Mouse (Mus musculus): ENCODE data around the gene Mark2.

Mark2 gene

GRCm38 (mm10) chr19:7321391-7321790 lies 20.3 kb downstream of the Mark2 start:
- DNase-seq (ENCODE audit: low spot score): no peak

GRCm38 (mm10) chr19:7320181-7320580 lies 21.5 kb downstream of the Mark2 start:
- no peak for DNase-seq (ENCODE audit: low spot score)

- DNase-seq (ENCODE audit: low spot score): no peak
Observed at GRCm38 (mm10) chr19:7317716-7318115, 23.9 kb downstream of the Mark2 start.

DNA sequence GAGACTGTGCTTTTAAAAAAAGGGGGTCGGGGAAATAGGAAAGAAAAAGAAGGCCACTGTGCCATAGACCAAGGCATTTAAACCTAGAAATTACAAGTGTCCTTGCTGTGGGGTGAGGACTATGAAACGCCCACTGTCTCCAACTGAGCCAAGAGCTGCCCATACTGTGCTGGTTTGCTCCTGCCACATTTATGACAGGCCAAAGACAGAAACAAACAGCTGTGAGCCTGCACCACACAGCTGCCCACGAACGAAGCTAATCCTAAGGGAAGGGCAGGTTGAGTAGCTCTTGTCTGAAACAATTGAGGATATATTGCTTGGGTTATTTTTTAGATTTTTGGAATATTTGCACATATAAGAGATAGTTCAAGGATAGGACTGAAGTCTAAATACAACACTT lies 24.8 kb downstream of the Mark2 start:
- DNase-seq (ENCODE audit: low spot score): no peak

DNA sequence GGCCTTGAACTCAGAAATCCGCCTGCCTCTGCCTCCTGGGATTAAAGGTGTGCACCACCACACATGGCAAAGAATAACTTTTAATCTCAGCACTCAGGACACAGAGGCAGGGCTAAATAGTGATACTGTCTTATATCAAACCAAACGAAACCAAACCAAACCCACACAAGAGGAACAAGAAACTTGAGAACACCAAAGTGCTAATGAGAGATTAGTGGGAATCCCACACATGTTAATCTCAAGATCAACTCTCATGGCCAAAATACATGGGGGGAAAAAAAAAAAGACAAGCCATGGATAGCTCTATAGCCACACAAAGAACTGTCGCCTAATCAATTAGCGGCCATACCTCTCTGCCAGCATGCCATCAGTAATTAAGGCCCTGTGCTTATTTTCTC lies 26.1 kb downstream of the Mark2 start:
- no peak for DNase-seq (ENCODE audit: low spot score)

GRCm38 (mm10) chr19:7314976-7315586 lies 26.6 kb downstream of the Mark2 start:
- no peak for DNase-seq (ENCODE audit: low spot score)

GRCm38 (mm10) chr19:7313660-7314059 lies 28.0 kb downstream of the Mark2 start:
- DNase-seq (ENCODE audit: low spot score): no peak

DNA sequence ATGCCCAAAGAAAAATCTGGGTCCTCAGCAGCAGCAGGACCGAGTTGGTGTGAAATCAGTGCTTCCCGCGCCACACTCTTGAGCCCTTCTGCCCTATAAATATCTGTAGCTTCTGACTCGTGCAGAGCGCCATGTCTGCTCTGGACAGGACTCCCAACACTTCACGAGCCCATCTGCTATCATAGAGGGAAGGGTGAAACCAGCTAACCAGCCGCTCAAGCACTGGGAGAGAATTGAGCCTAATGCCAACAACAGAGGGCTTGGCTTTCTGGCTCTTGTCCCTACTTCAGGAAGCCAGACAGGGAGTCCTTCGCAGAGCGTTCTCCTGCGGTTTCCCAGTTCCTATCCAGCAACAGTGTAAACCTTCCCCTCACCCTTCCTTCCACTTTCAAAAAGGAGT lies 30.4 kb downstream of the Mark2 start:
- no peak for DNase-seq (ENCODE audit: low spot score)

DNA sequence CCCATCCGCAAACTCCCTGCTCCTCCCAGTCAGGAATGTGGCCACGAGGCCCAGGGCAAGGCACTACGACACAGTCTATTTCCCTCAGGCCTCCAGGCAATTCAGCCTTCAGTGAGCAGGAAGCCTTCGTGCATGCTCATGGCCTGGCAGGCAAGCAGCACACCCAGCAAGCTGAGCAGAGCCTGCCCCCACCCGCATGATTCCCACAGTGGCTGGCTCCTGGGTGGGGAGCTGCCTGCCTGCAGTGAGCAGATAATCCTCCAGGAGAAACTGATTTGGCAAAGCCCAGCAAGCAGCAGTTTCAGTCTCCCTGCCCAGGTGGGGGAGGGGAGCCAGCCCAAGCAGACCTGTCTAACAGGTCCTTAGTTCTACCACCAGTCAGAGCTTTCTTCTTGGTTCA lies 31.0 kb downstream of the Mark2 start:
- DNase-seq (ENCODE audit: low spot score): no peak

DNA sequence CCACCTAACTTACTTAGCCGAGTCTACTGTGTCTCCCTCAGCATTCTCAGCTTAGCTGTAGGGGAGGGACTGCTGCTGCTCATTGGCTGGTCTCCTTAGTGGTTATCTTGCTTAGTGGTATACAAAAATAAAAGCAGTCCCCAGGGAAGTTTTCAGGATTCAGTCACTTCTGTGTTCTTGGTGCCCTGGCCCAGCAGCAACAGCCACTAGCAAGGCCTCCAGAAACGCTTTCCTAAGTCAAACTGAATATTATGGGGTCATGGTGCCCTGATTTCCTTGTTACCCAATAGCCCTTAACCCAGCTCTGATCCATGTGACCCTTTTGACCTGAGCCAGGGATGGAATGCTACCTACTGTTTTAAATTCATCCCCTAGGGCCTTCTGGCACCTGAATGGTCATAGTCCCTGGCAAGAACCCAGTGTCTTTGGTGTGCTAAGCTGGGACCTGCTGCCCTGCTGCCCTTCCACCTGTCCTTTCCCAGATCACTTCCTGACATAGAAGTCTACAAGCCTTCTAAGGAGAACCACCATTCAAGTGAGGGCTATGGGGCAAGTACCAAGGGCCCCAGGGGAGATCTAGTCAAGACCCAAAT lies 31.8 kb downstream of the Mark2 start:
- no peak for DNase-seq (ENCODE audit: low spot score)

GRCm38 (mm10) chr19:7307995-7308770 lies 33.5 kb downstream of the Mark2 start:
- DNase-seq (ENCODE audit: low spot score): no peak

DNA sequence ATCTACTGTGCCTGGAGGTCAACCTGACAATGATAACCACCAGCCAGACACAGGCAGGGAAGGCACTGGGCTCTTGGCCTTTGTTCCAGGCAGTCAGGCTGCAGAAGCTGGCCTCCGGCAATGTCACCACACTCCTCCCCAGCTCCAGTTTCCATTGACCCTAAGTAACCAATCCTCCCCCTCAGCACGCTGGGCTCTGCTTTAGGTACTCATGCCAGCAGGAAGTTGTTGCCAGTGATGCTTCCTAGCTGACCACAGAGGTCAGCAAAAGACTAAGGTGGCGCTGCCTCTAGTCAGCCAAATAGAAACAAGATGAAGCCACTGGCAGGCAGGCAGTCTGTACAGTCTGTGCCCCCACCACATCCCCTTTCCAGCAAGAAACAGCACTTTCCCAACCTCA lies 34.7 kb downstream of the Mark2 start:
- DNase-seq (ENCODE audit: low spot score): no peak

- no peak for DNase-seq (ENCODE audit: low spot score)
Observed at GRCm38 (mm10) chr19:7305380-7306310, 36.0 kb downstream of the Mark2 start.

GRCm38 (mm10) chr19:7304801-7305200 lies 36.9 kb downstream of the Mark2 start:
- no peak for DNase-seq (ENCODE audit: low spot score)

DNA sequence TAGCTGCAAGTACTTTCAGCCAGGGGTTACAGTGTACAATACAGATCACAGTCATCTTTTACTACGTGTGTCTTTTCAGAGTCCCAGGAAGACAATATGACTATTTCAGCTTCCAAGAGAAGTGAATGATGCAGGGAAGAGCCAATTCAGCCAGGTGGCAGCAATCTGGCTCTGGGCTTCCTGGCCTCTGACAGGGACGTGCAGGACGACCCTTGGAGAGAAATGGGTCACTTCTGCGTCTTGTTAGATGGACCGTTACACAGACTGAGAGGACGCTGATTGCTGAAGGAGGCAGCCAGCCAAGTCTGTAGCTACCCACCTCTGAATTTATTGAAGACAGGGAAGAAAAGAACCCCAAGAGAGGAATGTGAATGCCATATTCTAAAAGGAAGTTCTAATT lies 37.9 kb downstream of the Mark2 start:
- DNase-seq (ENCODE audit: low spot score): no peak

- no peak for DNase-seq (ENCODE audit: low spot score)
Observed at GRCm38 (mm10) chr19:7302493-7302797, 39.2 kb downstream of the Mark2 start.

- no peak for DNase-seq (ENCODE audit: low spot score)
Observed at GRCm38 (mm10) chr19:7301647-7302492, 39.8 kb downstream of the Mark2 start.

DNA sequence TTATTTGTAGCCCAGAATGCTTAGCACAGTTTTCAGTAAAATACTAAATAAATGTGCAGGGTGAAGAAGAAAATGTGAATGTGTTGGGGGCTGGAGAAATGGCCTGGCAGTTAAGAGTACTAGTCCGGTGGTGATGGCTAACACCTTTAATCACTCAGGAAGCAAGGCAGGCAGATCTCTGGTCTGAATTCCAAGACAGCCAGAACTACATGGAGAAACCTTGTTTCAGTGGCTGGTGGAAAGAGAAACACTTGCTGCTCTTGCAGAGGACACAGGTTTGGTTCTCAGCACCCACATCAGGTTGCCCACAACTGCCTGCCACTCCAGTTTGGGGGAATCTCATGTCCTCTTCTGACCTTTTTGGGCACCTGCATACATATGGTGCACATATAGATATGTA lies 41.6 kb downstream of the Mark2 start:
- no peak for DNase-seq (ENCODE audit: low spot score)

DNA sequence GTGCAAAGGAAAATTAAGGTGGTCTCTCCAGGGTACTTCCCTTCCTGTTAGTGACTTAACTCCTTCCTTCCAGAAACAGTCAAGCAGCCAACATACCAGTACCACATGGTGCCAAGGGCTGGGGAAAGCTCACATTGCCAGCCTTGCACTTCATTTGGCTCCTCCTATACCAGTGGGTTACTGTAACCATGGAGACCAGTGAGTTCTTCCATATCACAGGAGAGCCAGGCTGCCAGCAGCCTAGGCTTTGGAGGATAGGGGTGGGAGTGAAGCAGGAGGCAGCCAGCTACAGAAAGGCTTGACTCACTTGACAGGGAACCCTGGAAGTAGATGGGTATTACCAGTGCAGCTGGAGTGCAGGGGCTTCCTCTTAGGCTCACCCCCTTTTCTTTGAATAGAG lies 42.6 kb downstream of the Mark2 start:
- no peak for DNase-seq (ENCODE audit: low spot score)

GRCm38 (mm10) chr19:7295959-7296358 lies 45.7 kb downstream of the Mark2 start:
- DNase-seq (ENCODE audit: low spot score): no peak

DNA sequence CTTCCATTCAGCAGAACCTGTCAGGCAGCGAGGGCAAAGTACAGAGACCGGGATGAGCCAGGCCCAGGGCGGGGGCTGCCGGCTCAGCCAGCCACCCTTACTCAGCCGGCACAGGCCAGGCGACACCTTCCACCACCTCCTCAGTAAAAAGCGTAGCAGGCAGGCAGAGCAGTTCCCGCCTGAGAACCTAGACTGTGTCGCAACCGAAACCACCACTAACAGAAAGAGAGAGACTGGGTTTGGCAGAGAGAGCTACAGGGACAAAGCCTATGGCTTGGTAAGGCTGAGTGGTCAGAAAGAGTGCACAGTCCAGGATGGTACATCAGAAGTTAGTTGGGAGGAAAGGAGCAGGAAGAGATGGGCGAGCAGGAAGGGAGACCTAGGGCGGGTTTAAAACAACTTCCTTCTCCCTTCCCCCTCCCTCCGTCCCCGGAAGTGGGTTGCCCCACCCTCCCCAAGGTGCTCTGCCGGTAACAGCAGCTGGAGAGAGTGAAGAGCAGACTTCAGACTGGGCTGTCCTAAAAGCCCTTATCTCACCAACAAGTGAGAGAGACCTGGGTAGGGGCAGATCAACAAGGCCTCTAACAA lies 46.5 kb downstream of the Mark2 start:
- DNase-seq (ENCODE audit: low spot score): no peak

Data from ovary, postnatal 10 days (tissue).